Mouse (Mus musculus) myocyte (in vitro differentiated cells): ENCODE measurements around the gene Itgb2. TPM values are rescaled to one million over a fixed set of nuclear protein-coding genes. Genes with fewer than 3 reads are reported as not detected.

Experiments used
- H3K27me3 ChIP-seq: one replicate; pipeline ENCODE4 v1.6.1; 2011; ENCODE audit not compliant: control insufficient read depth, insufficient read depth, insufficient read length
- H3K36me3 ChIP-seq: one replicate; pipeline ENCODE4 v1.6.1; 2011; ENCODE audit not compliant: control insufficient read depth, insufficient read depth
- H3K4me2 ChIP-seq: one replicate; pipeline ENCODE4 v1.6.1; 2011; ENCODE audit warnings: low read depth, control low read depth
- H3K4me3 ChIP-seq: one replicate; pipeline ENCODE4 v1.5.1; 2011; ENCODE audit warnings: mild to moderate bottlenecking, control low read depth, moderate library complexity
- H3K79me2 ChIP-seq: one replicate; pipeline ENCODE4 v1.6.1; 2011; ENCODE audit not compliant: control insufficient read depth, insufficient read depth
- H3ac ChIP-seq: one replicate; pipeline ENCODE4 v1.6.1; 2011; ENCODE audit not compliant: control insufficient read depth, insufficient read length
- CEBPB ChIP-seq: IDR thresholded peaks from 2 replicates; pipeline ENCODE4 v1.6.1; 2011; ENCODE audit warnings: mild to moderate bottlenecking, moderate library complexity; ENCODE audit not compliant: poor library complexity, insufficient read depth, severe bottlenecking
- E2F4 ChIP-seq: IDR thresholded peaks from one replicate; pipeline ENCODE4 v1.6.1; 2011; ENCODE audit warnings: mild to moderate bottlenecking, control low read depth, moderate library complexity; ENCODE audit not compliant: insufficient read depth
- MAX ChIP-seq: IDR thresholded peaks from one replicate; pipeline ENCODE4 v1.6.1; 2011; ENCODE audit warnings: low read depth, mild to moderate bottlenecking, control low read depth
- MYOD1 ChIP-seq, 3 experiments: IDR thresholded peaks; one replicate each; pipeline ENCODE4 v1.6.1; 2011; ENCODE audit warnings: control low read depth in 2 of 3, low read depth in 2 of 3, mild to moderate bottlenecking in 2 of 3, moderate library complexity in 1 of 3; ENCODE audit not compliant: insufficient read length in 2 of 3, control insufficient read depth in 1 of 3
- MYOG ChIP-seq, 3 experiments: IDR thresholded peaks; one replicate each; pipeline ENCODE4 v1.6.1; 2011; ENCODE audit warnings: control low read depth in 2 of 3, low read depth in 2 of 3, mild to moderate bottlenecking in 2 of 3; ENCODE audit not compliant: insufficient read length in 2 of 3, control insufficient read depth in 1 of 3, insufficient read depth in 1 of 3
- POLR2A ChIP-seq: IDR thresholded peaks from one replicate; pipeline ENCODE4 v1.6.1; 2011; ENCODE audit warnings: low read depth, mild to moderate bottlenecking, control low read depth, moderate library complexity; ENCODE audit not compliant: insufficient read length
- POLR2AphosphoS2 ChIP-seq: IDR thresholded peaks from one replicate; pipeline ENCODE4 v1.6.1; 2011; ENCODE audit warnings: low read depth, control low read depth; ENCODE audit not compliant: insufficient read length
- REST ChIP-seq: IDR thresholded peaks from one replicate; pipeline ENCODE4 v1.6.1; 2011; ENCODE audit warnings: mild to moderate bottlenecking, control low read depth, moderate library complexity; ENCODE audit not compliant: insufficient read depth, insufficient read length
- SRF ChIP-seq: IDR thresholded peaks from one replicate; pipeline ENCODE4 v1.6.1; 2011; ENCODE audit warnings: low read depth; ENCODE audit not compliant: control insufficient read depth, insufficient read length
- TCF12 ChIP-seq: IDR thresholded peaks from one replicate; pipeline ENCODE4 v1.6.1; 2011; ENCODE audit warnings: mild to moderate bottlenecking, control low read depth; ENCODE audit not compliant: poor library complexity, insufficient read depth, severe bottlenecking
- USF1 ChIP-seq: IDR thresholded peaks from one replicate; pipeline ENCODE4 v1.6.1; 2011; ENCODE audit warnings: low read depth, mild to moderate bottlenecking, control low read depth, moderate library complexity
- polyA plus RNA-seq: library from polyadenylated mRNA; unstranded; fragments of >200 nt; fragmentation: generic; extraction: Trizol; gene quantifications from one replicate; pipeline ENCODE4 v1.2.1, GENCODE M21; 2012; ENCODE audit warnings: missing spikeins

Itgb2 gene
- polyA plus RNA-seq, 1 experiment, result 1.3 TPM

DNA sequence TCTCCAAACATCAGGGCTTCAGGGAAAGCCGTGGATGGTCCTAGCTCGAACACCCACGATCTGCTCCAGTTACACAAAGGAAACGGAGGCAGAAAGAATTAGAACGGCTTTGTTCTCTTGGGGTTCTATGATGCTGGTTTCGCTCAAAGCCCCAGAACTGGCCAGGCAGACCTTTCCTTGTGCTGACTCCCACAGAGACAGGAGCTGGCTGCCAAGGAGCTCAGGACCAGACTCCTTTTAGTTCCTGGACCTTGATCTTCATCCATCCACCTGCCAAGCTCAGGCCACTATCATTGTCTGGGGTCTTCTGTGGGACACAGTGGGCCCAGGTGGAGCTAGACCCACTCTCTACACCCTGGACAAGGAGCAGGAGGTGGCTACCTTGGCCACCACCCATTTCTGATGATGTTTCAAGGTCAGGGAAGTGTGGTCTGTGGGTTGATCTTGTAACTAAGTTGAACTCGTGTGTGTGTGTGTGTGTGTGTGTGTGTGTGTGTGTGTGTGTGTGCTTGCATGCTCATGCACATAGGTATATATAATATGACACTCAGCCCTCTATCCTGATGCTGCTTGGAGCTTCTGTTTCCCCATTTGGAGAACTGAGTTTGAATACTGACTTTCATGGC lies 9.4 kb downstream of the Itgb2 start:
- Histone ChIP-seq H3K36me3 (no peaks in the 10 kb centered on the region), H3K79me2 (no peaks in the 10 kb centered on the region), H3ac (no peak overlapping the region), H3K4me3 (no peak overlapping the region), H3K27me3 (no peaks in the 10 kb centered on the region), H3K4me2 (no peak overlapping the region)
- TF ChIP-seq POLR2AphosphoS2 (no peak), REST (no peak), POLR2A (no peak), E2F4 (no peak), SRF (no peak), MYOD1 (IDR thresholded peaks at IDR 0.05; ENCODE audit: control insufficient read depth in 1 of 3, insufficient read length in 2 of 3, low read depth in 2 of 3) (no peak), USF1 (no peak)

DNA sequence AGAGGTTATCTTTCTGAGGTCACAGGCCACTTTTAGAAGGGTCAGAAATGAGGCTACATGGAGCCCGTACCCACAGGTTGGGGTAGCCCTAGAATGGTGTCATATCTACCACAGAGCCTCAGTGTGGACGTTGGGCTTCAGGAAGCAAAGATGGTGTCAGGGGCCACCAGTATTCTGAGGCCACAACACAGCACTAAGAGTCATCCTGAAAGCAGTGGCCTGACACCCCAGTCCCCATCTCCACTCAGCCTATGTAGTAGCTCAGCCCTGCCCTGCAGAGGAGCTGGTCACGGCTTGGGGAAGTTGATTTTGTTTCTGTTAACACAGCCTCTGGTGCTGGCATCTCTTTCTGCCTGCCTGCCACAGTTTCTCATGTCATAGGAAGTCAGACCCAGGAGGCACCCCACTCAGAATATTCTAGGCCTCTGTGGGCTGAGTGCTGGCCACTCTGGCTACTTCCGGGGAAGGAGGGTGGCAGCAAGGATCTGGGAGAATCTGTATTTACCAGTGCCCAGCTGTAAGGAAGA lies 10.6 kb downstream of the Itgb2 start:
- Histone ChIP-seq H3K27me3 (no peaks in the 10 kb centered on the region), H3K4me3 (no peak overlapping the region), H3K79me2 (no peaks in the 10 kb centered on the region), H3ac (no peak overlapping the region), H3K36me3 (no peaks in the 10 kb centered on the region), H3K4me2 (no peak overlapping the region)
- TF ChIP-seq E2F4, result no peak
- no peak for TF ChIP-seq MYOG (IDR thresholded peaks at IDR 0.05; ENCODE audit: control insufficient read depth in 1 of 3, insufficient read depth in 1 of 3, insufficient read length in 2 of 3, low read depth in 2 of 3)

DNA sequence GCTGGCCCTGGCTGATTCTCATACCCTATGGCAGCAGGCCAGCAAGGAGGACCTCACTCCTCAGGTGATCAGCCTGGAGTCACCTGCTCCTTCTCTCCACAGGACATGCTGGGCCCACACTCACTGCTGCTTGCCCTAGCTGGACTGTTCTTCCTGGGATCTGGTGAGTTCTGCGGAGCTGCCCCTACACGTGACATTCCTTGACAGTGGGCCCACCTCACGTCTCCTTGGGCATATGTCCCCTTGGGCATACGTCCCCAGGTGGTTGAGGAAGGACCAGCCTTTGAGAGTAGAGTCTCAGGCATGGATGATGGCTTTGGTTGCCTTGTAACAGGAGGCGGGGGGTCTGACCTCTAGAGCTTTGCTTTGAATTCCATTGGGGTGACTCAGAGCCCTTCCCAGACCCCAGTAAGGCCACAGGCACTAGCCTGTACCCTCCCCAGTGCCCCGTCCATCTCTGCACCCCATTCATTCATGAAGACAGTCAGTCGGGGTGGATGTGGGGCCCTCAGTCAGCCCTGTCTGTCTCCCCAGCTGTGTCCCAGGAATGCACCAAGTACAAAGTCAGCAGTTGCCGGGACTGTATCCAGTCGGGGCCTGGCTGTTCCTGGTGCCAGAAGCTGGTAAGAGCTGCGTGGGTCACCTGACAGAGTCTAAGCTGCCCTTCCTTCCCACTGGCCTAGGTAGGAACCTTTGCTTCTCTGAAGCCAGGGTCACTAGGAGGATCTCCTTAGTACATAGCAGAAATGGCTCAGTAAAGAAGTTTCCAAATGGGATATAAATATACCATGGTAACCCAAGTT lies 12.0 kb downstream of the Itgb2 start:
- Histone ChIP-seq H3K79me2 (no peaks in the 10 kb centered on the region), H3K4me2 (no peak overlapping the region), H3K4me3 (no peak overlapping the region), H3K36me3 (no peaks in the 10 kb centered on the region), H3K27me3 (no peaks in the 10 kb centered on the region), H3ac (no peak overlapping the region)
- TF ChIP-seq MAX (no peak), MYOG (IDR thresholded peaks at IDR 0.05; ENCODE audit: control insufficient read depth in 1 of 3, insufficient read depth in 1 of 3, insufficient read length in 2 of 3, low read depth in 2 of 3) (peak in 1 of 3 experiments; percentile 16)

DNA sequence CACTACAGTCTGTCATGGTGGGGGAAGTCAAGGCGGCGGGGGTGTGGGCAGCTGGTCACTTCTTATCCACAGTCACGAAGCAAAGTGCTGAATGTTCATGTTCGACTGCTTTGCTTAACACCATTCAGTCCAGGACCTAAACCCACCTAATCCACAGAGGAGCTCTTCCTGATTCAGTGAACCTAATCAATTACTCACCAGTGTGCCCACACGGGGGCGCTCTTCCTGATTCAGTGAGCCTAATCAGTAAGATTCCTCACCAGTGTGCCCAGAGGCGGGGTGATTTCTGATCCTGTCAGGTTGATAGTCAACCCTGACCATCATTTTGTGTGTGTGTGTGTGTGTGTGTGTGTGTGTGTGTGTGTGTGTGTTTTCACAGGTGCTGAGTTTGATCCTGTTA lies 13.2 kb downstream of the Itgb2 start:
- Histone ChIP-seq H3K79me2 (no peaks in the 10 kb centered on the region), H3ac (no peak overlapping the region), H3K36me3 (no peaks in the 10 kb centered on the region), H3K27me3 (no peaks in the 10 kb centered on the region), H3K4me3 (no peak overlapping the region), H3K4me2 (no peak overlapping the region)
- TF ChIP-seq MYOG (IDR thresholded peaks at IDR 0.05; ENCODE audit: control insufficient read depth in 1 of 3, insufficient read depth in 1 of 3, insufficient read length in 2 of 3, low read depth in 2 of 3) (no peak), MAX (no peak), CEBPB (no peak), TCF12 (no peak), USF1 (no peak), POLR2AphosphoS2 (no peak), REST (no peak), POLR2A (no peak)

DNA sequence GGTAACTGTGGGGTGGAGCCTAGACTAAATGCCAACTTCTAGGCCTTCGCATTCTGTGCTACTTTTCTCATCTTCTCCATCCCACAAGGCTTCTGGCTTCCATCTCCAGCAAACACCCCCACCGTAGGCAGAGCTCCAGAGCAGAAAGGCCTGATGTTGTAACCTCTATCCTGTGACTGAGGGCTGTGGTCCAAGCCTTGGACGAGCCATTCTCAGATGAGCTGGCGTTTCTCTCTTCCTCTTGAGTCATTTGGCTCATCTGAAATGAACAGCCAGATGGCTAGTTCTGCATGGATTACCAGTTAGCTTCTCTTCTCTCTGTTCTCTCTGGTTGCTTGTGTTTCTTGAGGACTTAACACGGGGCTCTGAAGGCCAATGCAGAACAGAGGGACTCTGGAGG lies 14.9 kb downstream of the Itgb2 start:
- Histone ChIP-seq H3K36me3 (no peaks in the 10 kb centered on the region), H3K79me2 (no peaks in the 10 kb centered on the region), H3K4me2 (no peak overlapping the region), H3K27me3 (no peaks in the 10 kb centered on the region), H3K4me3 (no peak overlapping the region), H3ac (no peak overlapping the region)
- TF ChIP-seq POLR2AphosphoS2 (no peak), CEBPB (peak; percentile 47; the same call in 1 of the 2 replicates), MYOD1 (IDR thresholded peaks at IDR 0.05; ENCODE audit: control insufficient read depth in 1 of 3, insufficient read length in 2 of 3, low read depth in 2 of 3) (no peak), MYOG (IDR thresholded peaks at IDR 0.05; ENCODE audit: control insufficient read depth in 1 of 3, insufficient read depth in 1 of 3, insufficient read length in 2 of 3, low read depth in 2 of 3) (no peak), POLR2A (no peak), USF1 (no peak), TCF12 (no peak), MAX (no peak), E2F4 (no peak)

DNA sequence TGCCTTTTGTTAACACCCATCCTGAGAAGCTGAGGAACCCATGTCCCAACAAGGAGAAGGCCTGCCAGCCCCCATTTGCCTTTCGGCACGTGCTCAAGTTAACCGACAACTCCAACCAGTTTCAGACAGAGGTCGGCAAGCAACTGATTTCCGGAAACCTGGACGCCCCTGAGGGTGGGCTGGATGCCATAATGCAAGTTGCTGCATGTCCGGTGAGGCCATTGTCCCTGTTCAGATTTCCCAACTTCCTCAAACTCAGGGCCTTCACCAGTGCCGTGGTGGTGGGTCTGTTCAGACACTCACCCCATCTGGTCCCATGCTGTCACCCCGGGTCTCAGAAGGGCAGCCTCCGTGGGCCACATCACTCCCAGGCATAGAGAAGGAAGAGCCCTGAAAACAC lies 18.5 kb downstream of the Itgb2 start:
- TF ChIP-seq REST, result no peak
- TF ChIP-seq CEBPB, result no peak
- no peak for TF ChIP-seq E2F4
- no peak for TF ChIP-seq POLR2AphosphoS2
- TF ChIP-seq TCF12, result no peak
- no peak for TF ChIP-seq USF1
- no peak for TF ChIP-seq POLR2A
- no peaks in the 10 kb centered on the region for H3K79me2 ChIP-seq

More for the DNA sequence above, 18.5 kb downstream of the Itgb2 start:
- Histone ChIP-seq H3K4me2 (no peak overlapping the region), H3K36me3 (no peaks in the 10 kb centered on the region), H3K4me3 (no peak overlapping the region), H3K27me3 (no peaks in the 10 kb centered on the region), H3ac (no peak overlapping the region)
